Mouse (Mus musculus): Measurements from ENCODE around the gene Erbb3. TPM values are rescaled to one million over a fixed set of nuclear protein-coding genes. Genes with fewer than 3 reads are reported as not detected.
A peak's percentile ranks its signal among the peaks of the same experiment; 100 is the strongest.
"Not testable (repeated sequence)": the region's sequence is repeated elsewhere in the genome, so short reads cannot be mapped to it uniquely, and the experiment has no call there.

Gene Erbb3
- polyA plus RNA-seq (2016; fragmentation: Nextera tagmentation; extraction: Ambion mirVana) = 11.9 and 12.2 TPM in 2 replicates

DNA sequence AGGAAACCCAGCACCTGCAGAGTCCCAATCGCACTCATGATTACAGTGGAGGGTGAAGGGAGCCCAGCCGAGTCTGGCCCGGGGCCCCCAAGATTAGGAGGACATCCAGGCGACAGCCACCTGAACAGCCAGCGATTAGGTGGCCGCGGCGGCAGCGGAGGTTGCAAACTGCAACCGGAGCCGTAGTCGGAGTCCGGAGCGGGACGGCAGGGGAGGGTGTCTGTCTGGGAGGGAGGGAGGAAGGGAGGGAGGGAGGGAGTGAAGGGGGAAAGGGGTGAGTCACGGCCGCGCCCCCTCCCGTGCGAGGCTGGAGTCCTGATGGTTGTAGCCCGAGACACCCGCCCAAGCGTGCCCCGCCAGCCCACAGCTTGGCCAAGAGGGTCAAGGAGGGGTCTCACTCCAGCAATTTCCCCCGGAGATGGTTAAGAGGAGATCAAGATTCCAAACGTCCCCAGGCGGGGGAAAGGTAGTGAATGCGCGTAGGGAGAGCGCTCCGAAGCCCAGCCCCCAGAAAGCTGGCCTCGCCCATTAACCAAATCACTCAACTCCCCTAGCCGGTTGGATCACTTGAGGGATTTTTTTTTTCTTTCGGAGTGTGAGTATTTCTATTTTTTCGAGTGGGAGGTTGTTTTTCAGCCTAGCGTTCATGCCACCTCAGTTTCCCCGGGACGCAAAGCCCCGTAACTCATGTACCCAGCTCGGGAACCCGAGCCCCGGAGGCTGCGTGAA lies at the start of gene Erbb3:
Erbb3 (minus strand) TSS at position 189 of the 729 bp plus-strand sequence.
- under 1% methylated on average over 43 of the region's 43 CpGs for WGBS
- Histone ChIP-seq H3K9me3 (no peaks in the 10 kb centered on the region), H3K36me3 (replicated peaks) (no peaks in the 10 kb centered on the region), H3K4me1 (peaks cover 46% of the 10 kb centered on the region), H3K27me3 (replicated peaks; ENCODE audit: low read depth, poor library complexity, severe bottlenecking) (peaks cover 56% of the 10 kb centered on the region), H3K4me3 (peak within 1 kb of the TSS; percentile 71), H3K27ac (replicated peaks) (peak within 1 kb of the TSS; percentile 78)
- peak; percentile 75 for DNase-seq (ENCODE audit: low spot score)

DNA sequence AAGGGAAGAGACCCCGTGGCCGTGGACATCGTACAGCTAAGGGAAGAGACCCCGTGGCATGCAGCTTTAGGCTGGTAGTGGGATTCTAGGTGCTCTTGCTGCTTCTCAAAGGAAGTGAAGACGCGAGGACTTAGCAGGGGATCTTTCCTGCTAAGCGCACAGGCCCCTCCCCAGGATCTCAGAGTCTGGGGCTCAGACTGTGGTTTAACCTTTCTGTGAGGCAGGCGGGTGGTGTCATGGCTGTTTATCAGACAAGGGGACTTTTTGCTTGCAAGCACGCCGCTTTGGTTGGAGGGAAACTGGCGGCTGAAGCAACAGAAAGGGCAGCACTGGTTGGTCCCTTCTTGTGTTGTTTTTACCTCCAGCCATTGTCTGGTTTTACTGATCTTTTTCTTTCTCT lies 47.6 kb upstream of the Erbb3 start:
- WGBS = 9% methylated on average over 11 of the region's 11 CpGs
- DNase-seq (ENCODE audit: low spot score) = peak; percentile 33
- H3K27me3 ChIP-seq (replicated peaks; ENCODE audit: low read depth, poor library complexity, severe bottlenecking) = peaks cover 5% of the 10 kb centered on the region; the same call in 1 of the 2 replicates
- peaks cover 74% of the 10 kb centered on the region for H3K36me3 ChIP-seq (replicated peaks)
- 0 out of 2 replicates have a peak overlapping the region, but pooled peaks have one; percentile 16 for H3K4me3 ChIP-seq
- peak overlapping the region; percentile 31; the same call in 1 of the 2 replicates for H3K27ac ChIP-seq (replicated peaks)
- no peaks in the 10 kb centered on the region for H3K9me3 ChIP-seq
- peaks cover 17% of the 10 kb centered on the region for H3K4me1 ChIP-seq

DNA sequence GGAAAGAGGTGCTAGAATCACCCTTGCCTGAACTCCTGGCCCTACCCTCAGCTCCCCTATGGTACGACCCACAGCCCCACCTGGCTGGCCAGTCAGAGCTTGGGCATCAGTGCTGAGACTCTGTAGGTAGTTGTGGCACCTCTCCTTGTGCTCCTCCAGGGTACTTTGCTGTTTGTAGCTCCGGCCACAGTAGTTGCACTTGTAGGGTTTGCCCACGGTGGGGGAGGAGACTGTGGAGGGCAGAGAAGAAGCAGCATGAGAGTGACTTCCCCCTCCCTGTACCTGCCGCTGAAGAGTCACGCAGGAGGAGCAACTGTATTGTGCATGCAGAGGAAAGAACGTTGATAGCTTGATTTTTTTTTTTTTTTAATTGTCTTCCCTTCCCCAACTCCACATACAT lies 47.1 kb upstream of the Erbb3 start:
- 0 out of 2 replicates have a peak overlapping the region, but pooled peaks have one; percentile 1 for H3K27ac ChIP-seq (replicated peaks)
- peaks cover 5% of the 10 kb centered on the region; the same call in 1 of the 2 replicates for H3K27me3 ChIP-seq (replicated peaks; ENCODE audit: low read depth, poor library complexity, severe bottlenecking)
- peaks cover 13% of the 10 kb centered on the region for H3K4me1 ChIP-seq
- WGBS = 45% methylated on average over 6 of the region's 6 CpGs
- DNase-seq (ENCODE audit: low spot score) = no peak
- H3K36me3 ChIP-seq (replicated peaks) = peaks cover 70% of the 10 kb centered on the region
- no peak overlapping the region for H3K4me3 ChIP-seq
- no peaks in the 10 kb centered on the region for H3K9me3 ChIP-seq

DNA sequence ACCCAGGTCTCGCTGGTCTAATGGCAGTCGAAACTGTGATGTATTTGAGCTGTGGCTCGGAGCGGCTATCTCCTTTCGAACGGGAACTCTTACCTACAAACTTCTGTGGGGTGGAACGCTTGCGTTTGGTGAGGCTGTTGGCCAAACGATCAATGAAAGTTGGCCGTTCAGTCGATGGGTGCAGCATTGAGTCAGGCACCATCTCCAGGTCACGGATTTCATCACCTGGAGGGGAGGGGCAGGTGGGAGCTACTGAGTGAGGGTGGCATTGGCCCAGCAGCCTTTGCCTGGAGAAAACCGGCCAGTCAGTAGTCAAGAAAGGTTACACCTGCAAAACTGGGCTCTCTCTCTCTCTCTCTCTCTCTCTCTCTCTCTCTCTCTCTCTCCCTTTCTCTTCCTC lies 46.2 kb upstream of the Erbb3 start:
- Histone ChIP-seq H3K27me3 (replicated peaks; ENCODE audit: low read depth, poor library complexity, severe bottlenecking) (peaks cover 5% of the 10 kb centered on the region; the same call in 1 of the 2 replicates), H3K36me3 (replicated peaks) (peaks cover 63% of the 10 kb centered on the region), H3K27ac (replicated peaks) (no peak overlapping the region), H3K4me1 (peaks cover 13% of the 10 kb centered on the region), H3K9me3 (no peaks in the 10 kb centered on the region), H3K4me3 (no peak overlapping the region)
- no peak for DNase-seq (ENCODE audit: low spot score)
- WGBS = 95% methylated on average over 13 of the region's 13 CpGs

DNA sequence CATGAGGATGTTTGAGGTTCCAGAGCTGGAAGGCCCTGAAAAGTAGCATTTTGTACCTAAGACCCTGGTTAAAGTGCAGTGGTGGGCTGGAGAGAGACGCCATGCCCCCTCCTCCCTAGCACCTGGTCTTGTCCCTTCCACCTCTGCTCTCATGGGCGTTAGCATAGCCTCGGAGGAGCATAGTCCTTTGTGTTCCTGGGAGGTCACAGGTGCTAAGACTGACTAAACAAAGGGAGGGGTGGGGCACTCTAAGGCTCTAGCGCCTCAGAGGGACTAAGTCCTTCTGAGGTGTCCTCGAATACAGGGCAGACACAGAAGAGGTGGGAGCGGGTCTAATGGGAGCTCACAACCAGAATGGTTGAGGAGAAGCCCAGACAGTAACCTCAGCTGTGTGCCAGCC lies 42.1 kb upstream of the Erbb3 start:
- Histone ChIP-seq H3K27me3 (replicated peaks; ENCODE audit: low read depth, poor library complexity, severe bottlenecking) (peaks cover 5% of the 10 kb centered on the region; the same call in 1 of the 2 replicates), H3K4me1 (peaks cover 2% of the 10 kb centered on the region), H3K9me3 (no peaks in the 10 kb centered on the region), H3K4me3 (no peak overlapping the region), H3K27ac (replicated peaks) (no peak overlapping the region), H3K36me3 (replicated peaks) (peaks cover 35% of the 10 kb centered on the region)
- WGBS = 20% methylated on average over 6 of the region's 6 CpGs
- no peak for DNase-seq (ENCODE audit: low spot score)

DNA sequence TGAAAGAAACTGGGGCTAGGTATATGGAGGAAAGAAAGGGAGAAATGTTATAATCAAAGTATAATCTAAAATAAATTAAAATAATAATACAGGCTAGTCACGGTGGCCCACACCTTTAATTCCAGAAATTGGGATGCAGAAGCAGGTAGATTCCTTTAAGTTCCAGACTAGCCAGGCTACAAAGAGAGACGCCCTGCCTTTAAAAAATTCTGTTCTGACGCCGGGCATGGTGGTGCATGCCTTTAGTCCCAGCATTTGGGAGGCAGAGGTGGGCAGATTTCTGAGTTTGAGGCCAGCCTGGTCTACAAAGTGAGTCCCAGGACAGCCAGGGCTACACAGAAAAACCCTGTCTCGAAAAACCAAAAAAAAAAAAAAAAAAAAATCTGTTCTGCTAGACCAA lies 40.9 kb upstream of the Erbb3 start:
- H3K36me3 ChIP-seq (replicated peaks) = peaks cover 28% of the 10 kb centered on the region
- H3K4me1 ChIP-seq; H3K9me3 ChIP-seq; DNase-seq (ENCODE audit: low spot score); H3K27ac ChIP-seq (replicated peaks); H3K27me3 ChIP-seq (replicated peaks; ENCODE audit: low read depth, poor library complexity, severe bottlenecking); H3K4me3 ChIP-seq: not testable (repeated sequence)
- 80% methylated on average over 5 of the region's 5 CpGs for WGBS

DNA sequence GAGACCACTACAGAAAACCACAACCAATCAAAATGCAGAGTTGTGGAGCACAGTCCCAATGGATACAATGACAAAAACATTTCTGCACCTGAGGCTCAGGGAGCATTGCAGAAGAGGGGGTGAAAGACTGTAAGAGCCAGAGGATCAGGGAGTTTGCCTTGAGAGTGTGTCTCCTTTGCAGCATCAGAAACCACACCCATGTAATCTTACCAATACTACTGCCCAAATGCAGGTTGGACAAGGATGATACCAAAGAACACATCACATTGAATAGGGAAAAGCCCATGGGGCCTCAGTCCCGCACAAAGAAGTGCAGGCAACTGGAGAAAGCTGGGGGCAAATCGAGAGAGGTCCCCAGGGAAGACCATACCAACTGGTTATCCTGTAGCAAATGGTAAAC lies 40.3 kb upstream of the Erbb3 start:
- Histone ChIP-seq H3K36me3 (replicated peaks) (peaks cover 28% of the 10 kb centered on the region), H3K27ac (replicated peaks) (no peak overlapping the region), H3K27me3 (replicated peaks; ENCODE audit: low read depth, poor library complexity, severe bottlenecking) (no peaks in the 10 kb centered on the region), H3K4me3 (no peak overlapping the region), H3K9me3 (no peaks in the 10 kb centered on the region), H3K4me1 (peaks cover 6% of the 10 kb centered on the region)
- no peak for DNase-seq (ENCODE audit: low spot score)
- 79% methylated on average over 2 of the region's 2 CpGs for WGBS

DNA sequence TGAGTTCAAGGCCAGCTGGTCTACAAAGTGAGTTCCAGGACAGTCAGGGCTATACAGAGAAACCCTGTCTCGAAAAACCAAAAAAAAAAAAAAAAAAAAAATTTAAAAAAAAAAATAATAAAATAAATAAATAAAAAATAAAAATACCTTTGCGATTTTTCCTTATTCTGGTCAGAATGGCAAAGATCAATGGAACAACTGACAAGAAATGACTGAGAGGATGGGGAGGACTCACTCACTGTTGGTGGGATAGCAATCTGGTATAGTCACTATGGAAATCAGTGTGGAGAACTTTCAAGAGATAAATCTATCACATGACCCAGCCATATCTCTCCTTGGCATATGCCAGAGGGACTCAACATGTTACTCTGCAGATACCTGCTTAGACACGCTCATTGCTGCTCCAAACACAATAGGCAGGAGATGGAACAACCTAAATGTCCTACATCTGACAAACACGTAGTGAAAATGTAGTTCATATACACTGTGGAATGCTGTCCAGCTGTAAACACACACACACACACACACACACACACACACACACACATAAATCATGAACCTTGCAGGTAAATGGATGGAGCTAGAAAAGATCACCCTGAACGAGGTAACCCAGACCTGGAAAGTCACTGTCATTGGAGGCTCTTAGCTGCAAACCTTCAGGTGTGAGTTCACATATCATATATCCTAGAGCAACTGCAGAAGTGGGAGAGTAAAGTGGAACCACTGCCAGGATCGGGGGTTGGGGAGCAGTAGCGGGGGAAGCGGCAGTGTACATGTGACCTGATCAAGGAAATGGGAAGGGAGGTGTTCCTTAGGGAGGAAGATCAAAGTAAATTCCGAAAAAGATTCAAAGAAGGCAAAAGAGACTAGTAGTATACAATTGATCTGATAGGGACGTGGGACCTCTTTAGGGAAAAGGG lies 38.2 kb upstream of the Erbb3 start:
- H3K27ac ChIP-seq (replicated peaks) = no peak overlapping the region
- H3K4me3 ChIP-seq = no peak overlapping the region
- DNase-seq (ENCODE audit: low spot score) = no peak
- H3K27me3 ChIP-seq (replicated peaks; ENCODE audit: low read depth, poor library complexity, severe bottlenecking) = no peaks in the 10 kb centered on the region
- peaks cover 31% of the 10 kb centered on the region for H3K36me3 ChIP-seq (replicated peaks)
- peaks cover 6% of the 10 kb centered on the region for H3K4me1 ChIP-seq
- no peaks in the 10 kb centered on the region for H3K9me3 ChIP-seq
- WGBS = 83% methylated on average over 10 of the region's 10 CpGs

DNA sequence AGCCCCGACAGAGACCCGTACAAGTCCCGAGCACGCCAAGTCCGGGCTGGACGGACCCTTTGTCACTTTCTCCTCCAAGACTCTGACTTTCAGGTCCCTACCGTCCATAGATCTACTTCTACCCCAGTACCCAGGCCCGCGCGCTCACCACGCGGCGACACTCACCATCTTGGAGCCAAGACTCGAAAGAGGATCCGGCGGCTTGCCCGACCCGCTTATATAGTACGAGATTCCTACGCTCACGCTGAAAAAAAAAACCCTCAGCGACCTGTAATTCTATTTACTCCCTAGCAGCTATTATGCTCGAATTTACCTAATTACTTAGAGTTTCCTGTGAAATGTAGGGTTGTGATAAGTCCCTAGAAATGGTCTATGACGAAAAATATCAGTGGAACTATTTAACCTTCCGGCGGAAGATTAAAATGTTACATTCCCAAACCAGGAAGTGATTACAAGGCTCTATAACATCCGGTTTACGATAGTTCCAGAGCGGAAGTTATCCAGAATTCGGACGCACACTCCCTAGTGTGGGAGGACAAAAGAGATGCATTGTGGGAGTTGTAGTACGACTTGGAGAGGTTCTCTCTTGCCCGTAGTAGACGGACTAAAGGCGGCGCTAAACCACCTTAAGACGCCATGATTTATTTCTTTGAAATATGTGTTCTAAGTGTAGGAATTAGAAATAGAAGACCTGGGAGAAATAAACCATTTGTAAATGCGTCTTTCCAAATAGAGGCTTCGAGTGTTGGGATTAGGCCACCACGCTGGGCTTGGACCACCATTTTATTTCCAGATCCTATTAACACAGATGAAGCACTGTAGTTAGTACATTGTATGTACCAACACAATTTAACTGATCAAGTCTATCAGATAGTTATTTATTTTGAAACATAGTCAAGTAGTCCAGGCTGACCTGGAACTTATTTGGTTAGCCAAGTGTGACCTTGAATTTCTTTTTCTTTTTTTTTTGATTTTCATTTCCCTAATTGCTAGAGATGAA lies 37.2 kb upstream of the Erbb3 start, which contains the start of gene Rps26:
Rps26 (minus strand) TSS at position 437 of the 1,000 bp plus-strand sequence.
- Histone ChIP-seq H3K4me1 (peaks cover 6% of the 10 kb centered on the region), H3K27ac (replicated peaks) (peak within 1 kb of the TSS; percentile 96), H3K36me3 (replicated peaks) (peaks cover 35% of the 10 kb centered on the region), H3K9me3 (no peaks in the 10 kb centered on the region), H3K4me3 (peak within 1 kb of the TSS; percentile 90), H3K27me3 (replicated peaks; ENCODE audit: low read depth, poor library complexity, severe bottlenecking) (no peaks in the 10 kb centered on the region)
- DNase-seq (ENCODE audit: low spot score) = peak; percentile 84
- under 1% methylated on average over 40 of the region's 40 CpGs for WGBS

DNA sequence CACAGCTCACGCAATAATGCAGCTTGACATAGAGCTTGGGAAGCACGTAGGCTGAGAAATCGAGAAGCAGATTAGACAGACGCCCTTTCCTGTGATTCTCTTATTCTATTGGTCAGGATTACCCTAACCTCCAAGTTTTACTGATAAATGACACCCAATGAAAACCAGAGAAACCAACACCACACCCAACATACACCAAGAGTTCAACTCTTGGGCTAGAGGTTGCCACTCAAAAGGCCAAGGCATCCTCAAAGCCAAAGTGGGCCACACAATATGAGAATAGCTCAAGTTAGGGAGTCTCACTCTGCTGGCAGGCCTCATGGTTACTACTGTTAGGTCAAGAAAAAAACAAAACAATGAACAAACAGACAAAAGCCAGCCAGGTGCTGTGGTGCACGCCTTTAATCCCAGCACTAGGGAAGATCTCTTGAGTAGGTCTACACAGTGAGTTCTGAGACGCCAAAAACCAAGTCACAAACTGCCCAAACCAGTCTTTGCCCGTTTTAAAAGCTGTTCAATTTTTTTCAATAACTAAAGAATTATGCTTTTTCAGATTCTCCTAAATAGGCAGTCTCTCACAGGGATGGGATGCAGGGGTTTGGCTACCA lies 35.9 kb upstream of the Erbb3 start:
- peaks cover 35% of the 10 kb centered on the region for H3K36me3 ChIP-seq (replicated peaks)
- DNase-seq (ENCODE audit: low spot score) = no peak
- H3K27ac ChIP-seq (replicated peaks) = peak overlapping the region; percentile 96
- no peaks in the 10 kb centered on the region for H3K27me3 ChIP-seq (replicated peaks; ENCODE audit: low read depth, poor library complexity, severe bottlenecking)
- 45% methylated on average over 7 of the region's 7 CpGs for WGBS
- H3K4me1 ChIP-seq = peaks cover 6% of the 10 kb centered on the region
- no peaks in the 10 kb centered on the region for H3K9me3 ChIP-seq
- peak overlapping the region; percentile 90 for H3K4me3 ChIP-seq

DNA sequence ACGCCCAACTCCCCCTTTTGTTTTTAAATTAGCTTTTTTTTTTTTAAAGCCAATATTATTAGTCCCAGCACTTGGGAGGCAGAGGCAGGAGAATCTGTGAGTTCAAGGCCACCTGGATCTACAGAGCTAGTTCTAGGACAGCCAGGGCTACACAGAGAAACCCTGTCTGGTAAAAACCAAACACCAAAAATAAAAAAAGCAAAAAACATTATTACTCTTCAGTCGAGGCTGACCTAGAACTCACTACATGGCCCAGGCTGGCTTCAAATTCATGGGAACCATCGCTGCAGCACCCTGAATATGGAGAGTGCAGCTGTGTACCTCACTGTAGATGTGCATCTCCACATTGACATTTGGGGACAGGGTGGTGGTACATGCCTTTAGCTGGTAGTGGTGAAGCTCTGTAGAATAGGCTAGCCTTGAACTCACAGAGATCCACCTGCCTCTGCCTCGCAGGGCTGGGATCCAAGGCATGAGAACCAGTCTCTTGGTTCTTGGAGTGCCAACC lies 33.7 kb upstream of the Erbb3 start:
- H3K36me3 ChIP-seq (replicated peaks) = peaks cover 35% of the 10 kb centered on the region
- DNase-seq (ENCODE audit: low spot score); H3K27ac ChIP-seq (replicated peaks); H3K4me3 ChIP-seq; H3K27me3 ChIP-seq (replicated peaks; ENCODE audit: low read depth, poor library complexity, severe bottlenecking); H3K9me3 ChIP-seq; H3K4me1 ChIP-seq: not testable (repeated sequence)
- WGBS = 83% methylated on average over 4 of the region's 4 CpGs
